In the genomic region with DNA sequence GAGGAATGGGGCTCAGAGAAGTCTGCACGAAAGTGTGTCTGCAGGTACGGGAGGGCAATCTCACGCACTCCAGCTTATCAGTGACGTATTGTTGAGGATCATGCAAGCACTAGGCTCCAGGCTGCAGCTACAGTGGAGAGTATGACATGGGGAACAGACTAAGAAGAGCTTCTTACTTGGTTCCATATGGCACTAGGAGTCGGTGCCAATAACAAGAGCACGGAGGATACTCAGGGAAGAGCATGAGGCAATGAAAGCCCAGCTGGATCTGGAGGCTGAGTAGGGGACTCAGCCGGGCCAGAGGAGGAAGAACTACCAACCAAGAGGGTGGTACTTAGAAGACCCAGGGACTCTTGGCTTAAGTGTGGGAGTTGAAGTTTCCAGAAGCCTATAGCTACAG, we compare ENCODE assay signal across 10 mouse cellular contexts. TPM values are rescaled to one million over a fixed set of nuclear protein-coding genes. Genes with fewer than 3 reads are reported as not detected.
A peak's percentile ranks its signal among the peaks of the same experiment; 100 is the strongest.
DNase-seq lines count a peak whose midpoint lies in the region; ATAC-seq and TF ChIP-seq lines count a peak whose summit lies in the region.
"Had no signal": no experiment of that assay in that cellular context is flagged by ENCODE, and none has a peak within 500 bp of the region (broad histone marks: within the 10 kb centered on the region; RNA-seq: fewer than 3 reads in every experiment).

No protein-coding gene starts in this region.

- no peak for TF ChIP-seq EP300 in heart, adult 2 months (IDR thresholded peaks at IDR 0.05; ENCODE audit: insufficient read depth, low read depth, low read length)

- intact Hi-C loops in heart, adult 2 months (cut with DNase I) = no loop called here
- intact Hi-C loops in left cerebral cortex, postnatal 36 days (cut with DNase I) = no loop called here
- intact Hi-C loops in left cerebral cortex, postnatal 14 days (cut with DNase I) = no loop called here

- H3K27ac ChIP-seq in heart, adult 2 months = peak overlapping the region; percentile 9; the same call in 1 of the 2 replicates
- H3K27ac ChIP-seq in heart, embryonic 11.5 days (ENCODE audit: low read depth, low read length) = no peak overlapping the region
- peak overlapping the region; percentile 5; the same call in 1 of the 2 replicates for H3K27ac ChIP-seq in brown adipose tissue, adult 24 weeks (replicated peaks; ENCODE audit: low read depth, low read length)
- H3K27ac ChIP-seq: limb, embryonic 13.5 days had no signal

- H3K36me3 ChIP-seq in heart, adult 2 months (ENCODE audit: control insufficient read depth, insufficient read depth, low read length) = no peaks in the 10 kb centered on the region
- H3K36me3 ChIP-seq in heart, embryonic 11.5 days (ENCODE audit: control insufficient read depth, insufficient read depth, low read length) = no peaks in the 10 kb centered on the region
- H3K36me3 ChIP-seq: limb, embryonic 13.5 days had no signal

- TF ChIP-seq CTCF in heart, adult 2 months (IDR thresholded peaks at IDR 0.05) = no peak

- H3K9me3 ChIP-seq in heart, embryonic 11.5 days (replicated peaks; ENCODE audit: control insufficient read depth, low read length) = no peaks in the 10 kb centered on the region
- H3K9me3 ChIP-seq: limb, embryonic 13.5 days had no signal

- no peak overlapping the region for H3K9ac ChIP-seq in heart, adult 2 months (ENCODE audit: low read depth, low read length)
- H3K9ac ChIP-seq in heart, embryonic 11.5 days (ENCODE audit: low read depth, low read length) = no peak overlapping the region
- H3K9ac ChIP-seq: limb, embryonic 13.5 days had no signal

- peaks cover 40% of the 10 kb centered on the region for H3K4me1 ChIP-seq in heart, adult 2 months (ENCODE audit: control insufficient read depth, insufficient read depth, low read length)
- H3K4me1 ChIP-seq in heart, embryonic 11.5 days (ENCODE audit: control insufficient read depth, insufficient read depth, low read length) = peaks cover 60% of the 10 kb centered on the region
- H3K4me1 ChIP-seq in brown adipose tissue, adult 24 weeks (ENCODE audit: control insufficient read depth, insufficient read depth, insufficient read length, low read length) = peaks cover 58% of the 10 kb centered on the region

- no peaks in the 10 kb centered on the region for H3K27me3 ChIP-seq in heart, adult 2 months (ENCODE audit: control insufficient read depth, insufficient read depth, low read length)
- no peaks in the 10 kb centered on the region for H3K27me3 ChIP-seq in heart, embryonic 11.5 days (ENCODE audit: control insufficient read depth, insufficient read depth, low read length)
- H3K27me3 ChIP-seq: limb, embryonic 13.5 days had no signal

- no peaks in the 10 kb centered on the region for H3K79me2 ChIP-seq in heart, adult 2 months (replicated peaks; ENCODE audit: control insufficient read depth, insufficient read depth, low read length)

- ATAC-seq in heart, embryonic 11.5 days (replicated peaks; ENCODE audit: insufficient number of reproducible peaks, low FRiP score, low TSS enrichment) = no peak

- H3K4me3 ChIP-seq in heart, adult 2 months = no peak overlapping the region
- no peak overlapping the region for H3K4me3 ChIP-seq in heart, embryonic 11.5 days (ENCODE audit: low read depth, low read length)
- H3K4me3 ChIP-seq in brown adipose tissue, adult 24 weeks (ENCODE audit: insufficient read depth, low read depth, low read length) = no peak overlapping the region
- H3K4me3 ChIP-seq: limb, embryonic 13.5 days had no signal

- H3K4me2 ChIP-seq in heart, embryonic 11.5 days = no peak overlapping the region
- H3K4me2 ChIP-seq: limb, embryonic 13.5 days had no signal

- DNase-seq in heart, adult 2 months = no peak
- DNase-seq in left cerebral cortex, postnatal 36 days (ENCODE audit: low spot score in 2 of 2) = peak; percentile 45 to 46
- no peak for DNase-seq in left cerebral cortex, postnatal 14 days (ENCODE audit: low spot score in 2 of 2)
- peak; percentile 44 to 74 for DNase-seq in cerebellum, postnatal 14 days
- DNase-seq in thymus, postnatal 14 days = no peak
- no peak for DNase-seq in spleen, postnatal 36 days (ENCODE audit: low spot score in 2 of 2)
- DNase-seq: retina, postnatal 1 day had no signal

- 77% methylated on average over 7 of the region's 7 CpGs for WGBS in heart, adult 2 months
- 50% methylated on average over 7 of the region's 7 CpGs for WGBS in heart, embryonic 11.5 days (ENCODE audit: insufficient replicate concordance)

- TF ChIP-seq POLR2A in heart, adult 2 months (IDR thresholded peaks at IDR 0.05; ENCODE audit: insufficient read depth, low read depth, low read length) = no peak

RNA-seq across cellular contexts. Expression of a gene that starts 21.1 kb away (rescaled TPM):
- 10 to 100 TPM; 78.0 to 80.2 TPM for total RNA-seq in heart, adult 2 months (2021)
- polyA plus RNA-seq in heart, adult 2 months (2012; rRNA removed) = 11.2 and 27.6 TPM in 2 replicates
- 19.8 and 22.2 TPM in 2 replicates for polyA plus RNA-seq in heart, embryonic 11.5 days (2014; fragmentation: Nextera tagmentation; extraction: Ambion mirVana)
- total RNA-seq in left cerebral cortex, postnatal 36 days (2021) = 100 to 1,000 TPM; 122 to 152 TPM
- total RNA-seq in left cerebral cortex, postnatal 14 days (2021) = 10 to 100 TPM; 91.6 to 95.2 TPM
- polyA plus RNA-seq in brown adipose tissue, adult 24 weeks (2012; ENCODE audit: insufficient read depth, insufficient read length, missing spikeins) = 31.0 and 33.4 TPM in 2 replicates

Comparison
In these comparisons a context has a peak if more than half of its experiments do, and no peak if none do; other contexts are left out.
1. DNase-seq: peak in left cerebral cortex, postnatal 36 days (2 of 2) and cerebellum, postnatal 14 days (2 of 2); none in heart, adult 2 months (0 of 2), left cerebral cortex, postnatal 14 days (0 of 2), thymus, postnatal 14 days (single experiment) and spleen, postnatal 36 days (0 of 2).